Mouse (Mus musculus): ENCODE measurements at regions not wholly inside any gene's neighbourhood (a gene's known extent, or its start where the extent isn't known, plus 50 kb on each side); places are given as distances from the start of the nearest gene placed in this dataset.

DNA sequence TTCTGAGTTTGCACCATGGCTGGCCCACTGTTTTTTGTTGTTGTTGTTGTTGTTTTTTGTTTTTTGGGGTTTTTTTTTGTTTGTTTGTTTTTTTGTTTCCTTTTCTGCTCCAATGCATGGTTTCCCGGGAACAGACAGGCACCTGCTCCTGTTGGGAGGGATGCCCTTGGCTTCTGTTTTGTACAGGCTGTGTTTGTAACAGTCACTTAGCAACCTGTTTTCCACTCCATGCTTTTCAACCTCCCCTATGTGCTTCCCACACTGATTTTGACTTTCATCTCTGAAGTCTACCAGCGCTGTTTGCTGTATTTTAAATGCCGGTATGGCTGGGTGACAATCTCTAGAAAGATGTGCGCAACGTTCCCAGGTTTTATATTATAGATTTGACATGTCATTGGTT lies 402.6 kb downstream of the Tmem161b start:
- TF ChIP-seq CTCF (conservative IDR thresholded peaks at IDR 0.05; ENCODE audit: low read length): no peak
- TF ChIP-seq NANOG (IDR thresholded peaks at IDR 0.05; ENCODE audit: borderline replicate concordance, low read length): no peak
